In the genomic region with DNA sequence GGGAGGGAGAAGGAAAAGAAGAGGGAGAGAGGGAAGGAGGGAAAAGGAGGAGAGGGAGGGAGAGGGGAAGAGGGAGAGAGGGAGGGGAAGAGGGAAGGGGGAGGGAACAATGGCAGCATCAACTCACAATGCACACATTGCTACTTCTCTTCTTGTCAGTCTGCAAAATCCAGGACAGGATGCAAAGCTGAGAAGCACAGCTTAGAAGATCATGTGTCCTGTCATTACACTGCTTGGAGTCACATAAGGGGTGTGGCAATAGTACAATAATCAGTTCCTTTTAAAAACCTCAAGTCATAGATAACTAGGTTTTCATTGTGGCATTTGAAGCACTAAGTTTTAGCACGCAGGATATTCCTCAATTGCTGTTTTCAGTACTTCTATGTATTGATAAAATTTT, we compare ENCODE assay signal across 15 mouse cellular contexts.
"Had no signal": no experiment of that assay in that cellular context is flagged by ENCODE, and none has a peak within 500 bp of the region (broad histone marks: within the 10 kb centered on the region; RNA-seq: fewer than 3 reads in every experiment).

No protein-coding gene starts in this region.

- H3K27me3 ChIP-seq: kidney, embryonic 15.5 days; liver, embryonic 15.5 days; midbrain, embryonic 15.5 days; neural tube, embryonic 12.5 days; stomach, embryonic 15.5 days had no signal

- ATAC-seq: lung, postnatal 0 days had no signal

- H3K4me2 ChIP-seq: liver, embryonic 11.5 days; liver, embryonic 15.5 days; neural tube, embryonic 12.5 days; stomach, embryonic 15.5 days had no signal

- DNase-seq: lung, adult 2 months; lung, postnatal 36 days; retina, postnatal 1 day; right cerebral cortex, postnatal 4 days; spleen, adult 18-20 months; thymus, adult 2 months; thymus, postnatal 25 days had no signal

- H3K9me3 ChIP-seq: kidney, embryonic 15.5 days; limb, embryonic 10.5 days; liver, embryonic 15.5 days; midbrain, embryonic 15.5 days; neural tube, embryonic 12.5 days; stomach, embryonic 15.5 days had no signal

- H3K4me3 ChIP-seq: kidney, embryonic 15.5 days; limb, embryonic 10.5 days; liver, embryonic 15.5 days; neural tube, embryonic 12.5 days; stomach, embryonic 15.5 days had no signal

- H3K4me1 ChIP-seq: kidney, embryonic 15.5 days; limb, embryonic 10.5 days; liver, embryonic 15.5 days; midbrain, embryonic 15.5 days; neural tube, embryonic 12.5 days; stomach, embryonic 15.5 days had no signal

- H3K36me3 ChIP-seq: kidney, embryonic 15.5 days; limb, embryonic 10.5 days; liver, embryonic 15.5 days; midbrain, embryonic 15.5 days; neural tube, embryonic 12.5 days; stomach, embryonic 15.5 days had no signal

- H3K9ac ChIP-seq: kidney, embryonic 15.5 days; liver, embryonic 15.5 days; midbrain, embryonic 15.5 days; neural tube, embryonic 12.5 days; stomach, embryonic 15.5 days had no signal

- H3K27ac ChIP-seq: kidney, embryonic 15.5 days; limb, embryonic 10.5 days; liver, embryonic 15.5 days; midbrain, embryonic 15.5 days; neural tube, embryonic 12.5 days; stomach, embryonic 15.5 days had no signal
